Mouse (Mus musculus) bone marrow, adult 2 months (tissue): ENCODE data around the gene Itgb1bp2. TPM values are rescaled to one million over a fixed set of nuclear protein-coding genes. Genes with fewer than 3 reads are reported as not detected.
A peak's percentile ranks its signal among the peaks of the same experiment; 100 is the strongest.

Experiments used
- H3K27ac ChIP-seq: fragments of 200-500 bp; 2 replicates; pipeline ENCODE4 v1.5.1; 2012; ENCODE audit warnings: low read depth, mild to moderate bottlenecking, control low read depth, inconsistent platforms, low read length; ENCODE audit not compliant: control insufficient read depth, poor library complexity, insufficient read depth
- H3K4me1 ChIP-seq: fragments of 200-500 bp; 2 replicates; pipeline ENCODE4 v1.6.1; 2011; ENCODE audit warnings: low read length; ENCODE audit not compliant: control insufficient read depth, insufficient read depth
- H3K4me3 ChIP-seq: fragments of 200-500 bp; replicated peaks from 2 replicates; pipeline ENCODE3; 2011; ENCODE audit warnings: mild to moderate bottlenecking, low read depth, low read length, control low read depth; ENCODE audit not compliant: control insufficient read depth
- CTCF ChIP-seq: fragments of 200-500 bp; IDR thresholded peaks from 2 replicates; pipeline ENCODE4 v1.5.1; 2011; ENCODE audit warnings: low read length, control low read depth; ENCODE audit not compliant: control insufficient read depth, insufficient read depth
- POLR2A ChIP-seq: fragments of 200-500 bp; IDR thresholded peaks from 2 replicates; pipeline ENCODE4 v1.6.1; 2011; ENCODE audit warnings: low read depth, mild to moderate bottlenecking, control low read depth, low read length, borderline replicate concordance; ENCODE audit not compliant: control insufficient read depth
- WGBS: fragments of 180-500 bp; shearing (Covaris S2); methylation state at CpG from one replicate; pipeline ENCODE4 v1.1.7; 2018; 5-methylcytosine and 5-hydroxymethylcytosine counted together
- polyA plus RNA-seq: library from polyadenylated mRNA; stranded (reverse); fragments of >200 nt; gene quantifications from 2 replicates; pipeline ENCODE4 v1.2.4, GENCODE M21; 2011; ENCODE audit warnings: low replicate concordance; ENCODE audit not compliant: missing spikeins, insufficient read depth, insufficient read length

The Itgb1bp2 gene
- polyA plus RNA-seq, result 2.4 and 4.1 TPM in 2 replicates

DNA sequence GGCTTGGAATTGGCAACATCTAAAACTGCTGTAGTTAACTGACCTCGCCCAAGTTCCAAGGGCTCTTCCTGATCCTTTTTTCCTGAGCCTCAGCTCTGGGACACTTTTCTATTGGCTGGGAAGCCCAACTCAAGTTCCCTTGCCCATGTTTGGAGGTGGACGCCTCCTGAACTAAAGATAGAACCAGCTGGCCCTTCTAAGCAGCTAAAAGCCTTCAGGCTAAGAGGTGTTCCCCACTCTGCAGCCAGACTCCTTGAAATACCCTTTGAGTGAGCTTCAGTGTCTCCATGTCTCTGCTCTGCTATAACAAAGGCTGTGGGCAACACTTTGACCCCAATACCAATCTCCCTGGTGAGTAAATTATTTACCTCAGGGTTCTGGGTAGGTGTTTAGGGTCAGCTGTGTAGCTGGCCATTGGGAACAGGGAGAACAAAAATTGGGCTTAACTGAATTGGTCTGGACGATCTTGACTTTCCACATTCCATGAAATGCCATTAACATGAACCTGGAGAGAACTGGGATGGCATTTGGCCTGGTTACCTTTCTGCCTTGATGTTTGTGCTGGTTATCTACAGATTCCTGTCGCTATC is at the start of gene Itgb1bp2:
Gene Itgb1bp2, plus strand, starts transcription at position 203 of the 590 bp plus-strand sequence.
- Histone ChIP-seq H3K27ac (no peak within 1 kb of the TSS), H3K4me3 (no peak within 1 kb of the TSS), H3K4me1 (no peaks in the 10 kb centered on the region)
- WGBS, result 76% methylated on average over 4 of the region's 4 CpGs
- TF ChIP-seq POLR2A, result no peak
- no peak for TF ChIP-seq CTCF

- no peaks in the 10 kb centered on the region for H3K4me1 ChIP-seq
- 10% methylated on average over 34 of the region's 36 CpGs for WGBS
- H3K4me3 ChIP-seq, result peak overlapping the region; percentile 81
- TF ChIP-seq POLR2A (no peak), CTCF (no peak)
- no peak overlapping the region; the same call in 1 of the 2 replicates for H3K27ac ChIP-seq
These were observed 29.8 kb upstream of the Itgb1bp2 start for GRCm38 (mm10) chrX:101418946-101419724.

- Histone ChIP-seq H3K4me1 (no peaks in the 10 kb centered on the region), H3K27ac (no peak overlapping the region), H3K4me3 (peak overlapping the region; percentile 81)
- TF ChIP-seq POLR2A (0 out of 2 replicates have a peak, but pooled peaks have one; percentile 35), CTCF (no peak)
- WGBS, result 9% methylated on average over 53 of the region's 54 CpGs
These were observed 28.9 kb upstream of the Itgb1bp2 start for GRCm38 (mm10) chrX:101419725-101420699.

- TF ChIP-seq POLR2A (no peak), CTCF (no peak)
- Histone ChIP-seq H3K27ac (no peak within 1 kb of the TSS), H3K4me3 (peak within 1 kb of the TSS; percentile 81), H3K4me1 (no peaks in the 10 kb centered on the region)
- WGBS, result 36% methylated on average over 4 of the region's 4 CpGs
These were observed 28.2 kb upstream of the Itgb1bp2 start, which contains the start of gene Zmym3 for GRCm38 (mm10) chrX:101420700-101421095. Gene Zmym3, minus strand, starts transcription at chrX:101420849.

DNA sequence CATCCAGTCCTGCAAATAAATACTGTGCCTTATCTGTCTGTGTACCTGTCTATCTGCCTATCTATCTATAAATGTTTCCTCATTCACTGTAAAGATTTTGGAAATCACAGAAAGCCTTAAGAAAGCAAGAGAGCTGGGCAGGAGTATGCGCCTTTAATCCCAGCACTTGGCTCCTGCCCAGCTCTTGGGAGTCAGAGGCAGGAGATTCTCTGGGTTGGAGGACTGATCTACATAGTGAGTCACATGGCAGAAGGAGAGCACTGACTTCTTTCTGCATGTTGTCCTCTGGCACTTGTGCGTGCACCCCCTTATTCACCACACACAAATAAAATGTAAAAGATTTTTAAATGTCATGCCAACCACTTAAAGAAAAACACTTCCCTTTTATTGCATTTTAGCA is 25.4 kb upstream of the Itgb1bp2 start:
- H3K4me3 ChIP-seq, result no peak overlapping the region
- 89% methylated on average over 2 of the region's 2 CpGs for WGBS
- TF ChIP-seq CTCF (no peak), POLR2A (no peak)
- H3K4me1 ChIP-seq, result no peaks in the 10 kb centered on the region
- H3K27ac ChIP-seq, result no peak overlapping the region

- no peaks in the 10 kb centered on the region for H3K4me1 ChIP-seq
- WGBS, result 0% methylated on average over 1 of the region's 1 CpGs
- H3K4me3 ChIP-seq, result no peak overlapping the region
- H3K27ac ChIP-seq, result no peak overlapping the region
- TF ChIP-seq POLR2A (no peak), CTCF (peak; percentile 31; the same call in 1 of the 2 replicates)
These were observed 21.1 kb upstream of the Itgb1bp2 start for GRCm38 (mm10) chrX:101427774-101428173.

DNA sequence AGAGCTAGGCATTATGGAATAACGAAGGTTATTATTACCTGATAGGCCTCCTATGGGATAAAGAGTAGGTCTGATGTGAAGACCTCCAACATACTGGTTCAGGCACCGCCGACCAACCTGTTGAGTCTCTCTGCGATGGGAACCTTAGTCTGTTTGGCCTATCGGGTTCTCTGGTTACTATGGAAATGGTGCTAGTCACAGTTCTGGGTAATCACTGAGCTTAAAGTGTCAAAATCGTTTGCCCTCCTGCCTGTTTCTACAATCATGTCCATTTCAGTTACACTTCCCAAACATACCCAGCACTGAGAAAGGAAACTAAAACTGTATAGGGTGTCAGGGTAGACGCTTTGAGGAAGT is 20.1 kb upstream of the Itgb1bp2 start:
- H3K4me3 ChIP-seq, result peak overlapping the region; percentile 77
- H3K4me1 ChIP-seq, result no peaks in the 10 kb centered on the region
- H3K27ac ChIP-seq, result peak overlapping the region; percentile 92; the same call in 1 of the 2 replicates
- 24% methylated on average over 7 of the region's 7 CpGs for WGBS
- TF ChIP-seq CTCF (no peak), POLR2A (no peak)
